Mouse (Mus musculus) layer of hippocampus, postnatal 36 days (tissue): ENCODE measurements around the gene Trim45. TPM values are rescaled to one million over a fixed set of nuclear protein-coding genes. Genes with fewer than 3 reads are reported as not detected.

Experiments used
- DNase-seq, 2 experiments: peaks; one replicate each; pipeline ENCODE4 v3.0.0; 2022
- total RNA-seq, 2 experiments: library from RNA; stranded (reverse); gene quantifications; 2 replicates each; pipeline ENCODE4 v1.2.3; 2021

The Trim45 gene
- total RNA-seq = 1 to 10 TPM; 8.1 to 8.8 TPM

- peak; percentile 99 to 100 for DNase-seq
Measured at GRCm38 (mm10) chr3:100921825-100922505, at the start of gene Trim45. TSS of gene Trim45 (plus strand) at chr3:100922202.

- no peak for DNase-seq
Measured at GRCm38 (mm10) chr3:100877057-100877456, 44.9 kb upstream of the Trim45 start.

DNA sequence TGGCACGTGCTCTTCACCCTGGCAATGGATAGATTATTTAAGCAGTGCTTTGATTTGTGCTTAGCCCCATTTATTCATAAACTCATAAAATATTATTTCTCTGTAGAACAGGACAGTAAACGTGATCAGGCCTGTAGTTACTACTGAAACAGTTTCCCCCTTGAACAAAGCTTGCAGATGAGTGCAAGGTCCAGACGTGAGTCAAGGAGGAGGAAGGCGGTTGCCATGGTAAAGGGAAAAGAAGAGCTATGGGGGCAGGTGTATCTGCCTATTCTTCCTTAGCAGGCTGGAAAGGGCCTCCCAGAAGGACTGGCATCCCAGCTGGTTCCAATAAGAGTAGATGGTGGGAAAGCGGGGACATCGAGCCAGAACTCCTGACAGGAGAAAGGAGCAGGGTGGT is 40.6 kb upstream of the Trim45 start:
- peak in 1 of 2 experiments; percentile 7 for DNase-seq

- no peak for DNase-seq
Measured at GRCm38 (mm10) chr3:100881843-100882634, 40.0 kb upstream of the Trim45 start.

DNA sequence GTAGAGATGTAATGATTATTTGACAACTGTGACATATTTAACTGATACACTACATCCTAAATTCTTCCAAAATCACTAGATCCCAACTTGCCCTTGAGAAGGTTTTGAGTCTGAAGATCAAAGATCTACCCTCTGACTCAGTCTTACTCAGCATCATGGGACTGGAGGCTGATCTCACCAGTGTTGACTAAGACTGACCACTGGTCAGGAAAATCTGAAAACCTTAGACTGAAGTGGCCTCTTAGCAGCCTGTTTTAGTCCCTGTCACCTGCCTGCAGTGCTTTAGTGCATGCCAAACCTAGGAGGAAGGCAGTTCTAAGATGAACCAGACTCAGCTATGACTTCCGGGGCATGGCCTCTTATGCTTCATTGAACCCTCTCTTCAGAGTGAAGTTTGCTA is 32.8 kb upstream of the Trim45 start:
- no peak for DNase-seq

DNA sequence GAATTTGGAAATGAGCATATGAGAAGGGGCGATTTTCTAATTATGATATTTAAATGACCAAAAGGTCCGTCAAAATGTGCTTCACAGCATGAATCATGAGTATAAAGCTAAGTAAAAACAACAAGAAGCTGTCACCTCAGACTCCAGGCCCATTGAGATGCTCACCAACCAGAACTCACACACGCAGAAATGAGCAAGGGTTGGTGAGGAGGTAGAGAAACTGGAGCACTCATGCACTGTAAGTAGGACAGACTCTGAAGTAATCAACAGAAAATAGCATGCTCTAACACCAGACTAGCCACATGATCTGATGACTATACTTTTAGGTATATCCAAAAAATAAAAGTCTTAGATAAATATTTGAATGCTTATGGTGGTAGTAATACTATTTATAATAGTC is 31.6 kb upstream of the Trim45 start:
- no peak for DNase-seq

- no peak for DNase-seq
Measured at GRCm38 (mm10) chr3:100892383-100893335, 29.3 kb upstream of the Trim45 start.

DNA sequence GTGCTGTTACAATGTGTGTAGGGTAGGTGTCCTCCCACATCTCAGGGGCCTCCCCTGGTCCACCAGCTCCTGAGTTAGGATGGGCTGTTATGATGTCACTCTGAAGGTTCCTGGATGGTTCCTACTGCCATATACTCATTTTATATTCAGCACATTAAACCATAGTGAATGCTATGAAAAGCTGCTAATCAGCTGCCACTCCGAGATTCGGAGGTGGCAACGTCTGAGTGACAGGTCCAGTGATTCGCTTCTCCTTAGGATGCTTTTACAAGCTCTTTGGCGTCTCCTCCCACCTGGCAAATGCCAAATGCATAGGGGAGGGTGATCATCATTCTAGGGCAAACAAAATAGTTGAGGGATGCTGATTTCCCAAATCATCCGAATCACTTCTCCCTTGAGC is 26.5 kb upstream of the Trim45 start:
- no peak for DNase-seq

DNA sequence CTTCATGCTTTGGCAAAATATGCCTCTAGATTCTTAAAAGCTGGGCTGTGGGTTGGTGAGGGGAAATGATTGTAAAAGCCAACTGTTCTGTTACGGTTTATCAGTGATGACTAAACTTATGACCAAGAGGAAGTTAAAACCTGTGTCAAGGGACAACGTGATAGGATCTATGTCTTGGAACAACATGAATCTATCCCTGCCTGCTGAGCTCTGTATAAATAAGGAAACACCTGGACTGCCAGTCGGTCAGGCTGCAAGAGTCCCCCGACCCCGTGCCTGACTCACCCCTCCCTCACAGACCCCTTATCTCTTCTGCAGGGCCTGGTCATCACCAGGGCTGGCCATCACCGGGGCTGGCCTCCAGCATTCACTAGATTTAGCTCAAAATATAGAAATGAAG is 15.9 kb upstream of the Trim45 start:
- no peak for DNase-seq

DNA sequence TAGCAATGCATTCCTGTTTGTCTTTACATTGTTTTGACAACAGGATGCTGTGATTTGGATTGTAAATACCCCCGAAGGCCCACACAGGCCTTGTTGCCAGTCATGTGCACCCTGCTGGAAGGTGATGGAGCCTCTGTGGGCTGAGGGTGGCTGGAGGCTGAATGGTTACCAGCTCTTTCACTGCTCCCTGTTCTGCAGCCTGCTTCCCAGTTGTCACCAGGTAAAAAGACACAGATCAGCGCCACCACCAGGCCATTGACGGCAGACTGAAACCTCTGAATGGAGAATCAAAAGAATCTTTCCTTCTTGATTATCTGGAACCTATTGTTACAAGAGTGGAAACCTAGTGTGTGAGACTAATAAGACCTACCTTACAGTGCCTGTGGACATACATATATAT is 15.1 kb upstream of the Trim45 start:
- no peak for DNase-seq

- DNase-seq = no peak
Measured at GRCm38 (mm10) chr3:100908594-100908993, 13.4 kb upstream of the Trim45 start.

DNA sequence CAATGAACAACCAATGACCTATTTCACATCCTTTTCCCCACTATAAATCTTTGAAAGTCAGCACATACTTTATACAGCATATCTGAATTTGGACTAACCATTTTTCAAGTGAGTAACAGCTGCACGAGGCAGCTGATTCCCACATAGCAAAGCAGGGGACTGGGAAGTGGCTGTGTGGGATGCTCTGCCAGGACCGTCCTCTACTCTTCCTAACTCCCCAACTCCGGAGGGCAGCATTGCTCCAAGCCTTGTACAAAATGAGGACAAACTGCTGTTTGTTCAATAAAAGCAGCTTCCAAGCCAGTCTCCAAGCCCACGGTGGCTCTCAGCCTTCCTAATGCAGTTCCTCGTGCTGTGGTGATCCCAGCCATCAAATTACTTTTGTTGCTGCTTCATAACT is 11.4 kb upstream of the Trim45 start:
- no peak for DNase-seq

- DNase-seq = no peak
Measured at GRCm38 (mm10) chr3:100911026-100911425, 11.0 kb upstream of the Trim45 start.

DNA sequence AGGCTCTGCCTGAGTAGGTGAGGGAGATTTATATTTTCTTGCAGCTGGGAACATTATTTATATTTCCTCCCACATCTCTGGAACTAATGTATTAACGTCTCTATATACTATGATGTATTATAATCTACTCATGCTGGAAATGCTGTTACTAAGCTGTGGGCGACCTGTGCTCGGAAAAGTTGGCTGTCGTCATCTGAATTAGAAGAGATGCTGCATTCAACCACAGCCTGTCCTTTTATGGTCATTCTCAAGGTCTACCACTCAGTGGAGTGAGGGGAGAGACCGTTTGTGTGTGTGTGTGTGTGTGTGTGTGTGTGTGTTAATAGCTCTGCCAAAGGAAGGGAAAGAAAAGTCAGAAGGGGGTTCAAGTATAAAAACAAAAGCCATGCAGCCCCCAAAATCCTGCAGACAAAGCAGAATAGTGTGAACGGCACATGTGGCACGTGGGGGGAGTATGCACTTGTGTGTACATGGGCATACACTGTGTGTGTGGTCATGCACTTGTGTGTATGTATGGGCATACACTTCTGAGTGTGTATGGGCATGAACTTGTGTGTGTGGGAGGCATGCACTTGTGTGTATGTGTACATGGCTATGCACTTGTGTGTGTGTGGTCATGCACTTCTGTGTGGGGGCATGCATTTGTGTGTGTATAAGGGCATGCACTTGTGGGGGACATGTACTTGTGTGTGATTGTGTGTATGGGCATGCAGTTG is 10.3 kb upstream of the Trim45 start:
- no peak for DNase-seq

GRCm38 (mm10) chr3:100916844-100917243 is 5.2 kb upstream of the Trim45 start:
- no peak for DNase-seq

DNA sequence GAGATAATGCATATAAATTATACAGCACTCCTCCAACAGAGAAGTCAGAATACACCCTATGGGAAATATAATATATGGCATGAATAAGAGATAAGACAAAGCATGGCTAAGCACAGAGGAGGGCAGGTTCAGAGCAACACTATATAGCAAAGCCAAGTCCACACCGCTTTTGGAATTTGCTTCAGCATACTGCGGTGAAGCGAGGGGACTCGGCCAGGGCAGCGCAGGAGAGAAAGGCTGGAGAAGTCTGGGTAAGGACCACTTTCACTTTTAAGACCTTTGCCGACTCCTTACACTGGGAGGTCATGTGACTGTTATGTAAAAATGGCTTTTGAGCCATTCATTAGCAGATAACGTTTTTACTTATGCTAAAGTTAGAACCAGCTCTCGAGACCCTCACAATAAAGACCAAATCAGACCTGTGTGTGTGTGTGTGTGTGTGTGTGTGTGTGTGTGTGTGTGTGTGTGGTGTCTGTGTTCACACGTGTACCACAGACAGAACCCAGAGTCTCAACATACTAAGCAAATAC is 1.3 kb upstream of the Trim45 start:
- no peak for DNase-seq

DNA sequence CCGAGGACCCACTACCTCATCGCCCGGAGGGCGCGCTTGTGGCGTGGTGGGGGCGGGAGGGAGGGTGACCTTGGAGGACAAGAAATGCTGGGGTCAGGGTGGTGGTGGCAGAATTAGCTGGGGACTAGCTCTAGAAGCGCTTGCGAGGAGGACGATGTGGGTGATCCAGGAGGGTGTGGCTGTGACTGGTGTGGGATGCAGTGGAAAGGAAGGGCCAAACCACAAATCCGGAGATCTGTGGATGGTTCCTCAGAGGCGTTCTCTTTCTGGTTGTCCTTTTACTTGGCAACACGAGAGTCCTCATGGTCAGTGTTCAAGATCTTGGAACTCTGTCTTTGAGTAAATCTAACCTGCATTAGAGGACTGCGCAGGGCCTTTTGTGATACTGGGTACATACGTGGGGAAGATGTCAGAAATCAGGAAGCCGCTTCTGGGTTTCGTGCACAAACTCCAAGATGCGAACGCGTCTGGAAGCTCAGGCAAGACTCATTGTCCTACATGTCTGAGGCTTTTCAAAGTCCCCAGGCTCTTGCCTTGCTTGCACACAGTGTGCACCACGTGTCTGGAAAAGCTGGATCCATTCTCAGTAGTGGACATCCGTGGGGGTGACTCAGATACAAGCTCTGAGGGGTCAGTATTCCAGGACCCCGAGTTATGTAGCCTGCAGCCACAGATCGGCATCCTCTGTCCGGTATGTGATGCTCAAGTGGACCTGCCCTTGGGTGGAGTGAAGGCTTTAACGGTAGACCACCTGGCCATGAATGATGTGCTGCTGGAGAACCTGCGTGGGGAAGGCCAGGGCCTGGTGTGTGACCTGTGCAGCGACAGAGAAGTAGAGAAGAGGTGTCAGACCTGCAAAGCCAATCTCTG is 739 bp downstream of the Trim45 start:
- DNase-seq = no peak

GRCm38 (mm10) chr3:100924065-100924732 is 2.2 kb downstream of the Trim45 start:
- DNase-seq = no peak

GRCm38 (mm10) chr3:100925176-100925575 is 3.2 kb downstream of the Trim45 start:
- no peak for DNase-seq

DNA sequence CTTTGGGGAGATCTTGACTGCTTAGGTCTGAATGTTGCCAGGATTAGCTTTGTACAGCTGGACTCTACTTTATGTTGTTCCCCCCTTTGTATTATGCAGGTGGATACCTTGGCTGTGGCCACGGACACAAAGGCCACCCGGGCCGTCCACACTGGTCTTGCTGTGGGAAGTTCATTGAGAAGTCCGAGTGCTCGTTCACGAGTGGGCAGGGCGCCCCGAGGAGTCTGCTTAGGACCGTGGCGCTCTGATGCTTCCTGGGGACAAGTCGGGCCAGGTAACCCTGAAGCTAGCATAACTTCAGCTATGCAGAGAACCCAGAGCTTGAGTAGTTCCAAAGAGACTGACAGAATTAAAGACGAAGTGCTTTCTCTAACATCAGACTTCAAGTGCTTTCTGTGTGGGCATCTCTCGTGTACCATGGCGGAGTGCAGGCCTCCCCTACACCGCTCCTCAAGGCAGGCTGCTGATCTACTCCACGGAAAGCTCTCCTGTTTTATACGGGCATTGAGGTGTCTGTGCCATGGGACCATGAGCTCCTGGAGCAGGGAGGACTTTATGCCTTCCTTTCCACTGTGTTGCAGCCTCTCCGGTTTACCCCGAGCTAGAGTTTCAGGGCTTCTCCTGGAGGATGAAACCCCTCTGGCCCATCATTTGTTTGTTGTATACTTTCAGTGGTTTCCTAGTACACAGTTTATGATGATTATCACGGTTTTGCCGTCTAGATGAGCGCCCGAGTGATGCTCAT is 9.5 kb downstream of the Trim45 start:
- no peak for DNase-seq
